Mouse (Mus musculus) layer of hippocampus, postnatal 10 days (tissue): ENCODE data around the gene Gm15737. TPM values are rescaled to one million over a fixed set of nuclear protein-coding genes. Genes with fewer than 3 reads are reported as not detected.

Source experiments
- total RNA-seq, 2 experiments: library from RNA; stranded (reverse); gene quantifications; 2 replicates each; pipeline ENCODE4 v1.2.3; 2021

The Gm15737 gene
- total RNA-seq, 2 experiments from 2014 or later, result not detected

Other genes with a start within 250 kb of the Gm15737 start
- 100 to 1,000 TPM; 118 to 121 TPM for gene Prickle2, start 163.2 kb upstream of the Gm15737 start, total RNA-seq
- gene A730049H05Rik, start 52.9 kb upstream of the Gm15737 start, total RNA-seq, result under 1 TPM; 0.16 to 0.20 TPM
- 10 to 100 TPM; 14.0 to 14.9 TPM for gene Adamts9, start 74.1 kb downstream of the Gm15737 start, total RNA-seq